Mouse (Mus musculus): ENCODE data around the gene Ncoa1.

Gene Ncoa1

DNA sequence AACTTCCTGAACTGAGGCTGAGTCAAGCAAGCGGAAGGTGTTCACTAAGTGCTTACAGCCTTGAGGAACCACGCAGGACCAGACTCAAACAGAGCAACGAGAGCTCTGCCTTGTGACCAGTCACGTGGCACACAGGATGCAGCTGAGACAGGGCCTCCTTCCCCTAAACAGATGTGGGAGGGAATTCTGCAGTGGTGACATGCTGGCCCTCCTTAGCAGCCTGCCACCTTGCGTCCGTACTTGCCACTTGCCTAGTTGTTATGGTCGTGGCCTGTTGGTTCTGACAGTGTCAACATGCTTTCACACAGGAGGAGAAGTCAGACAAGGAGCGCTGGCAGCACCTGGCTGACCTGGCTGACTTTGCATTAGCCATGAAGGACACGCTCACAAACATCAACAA, 265.8 kb downstream of the Ncoa1 start:
- no peak for DNase-seq (ENCODE audit: low spot score)

DNA sequence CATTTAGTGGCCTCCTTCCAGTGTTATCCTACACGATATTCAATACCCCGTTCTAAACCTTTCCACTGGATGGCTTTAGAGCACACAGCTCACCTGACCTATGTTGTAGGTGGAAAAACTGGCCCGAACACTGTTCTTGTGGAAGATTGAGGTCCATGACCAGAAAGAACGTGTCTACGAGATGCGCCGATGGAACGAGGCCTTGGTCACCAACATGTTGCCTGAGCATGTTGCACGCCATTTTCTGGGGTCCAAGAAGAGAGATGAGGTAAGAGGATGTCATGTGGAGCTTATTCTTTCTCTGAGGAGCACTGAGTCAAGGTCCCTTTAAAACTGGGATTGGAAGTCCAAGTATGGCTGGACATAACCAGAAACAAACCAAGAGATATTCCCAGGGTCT, 267.8 kb downstream of the Ncoa1 start:
- DNase-seq (ENCODE audit: low spot score): no peak

DNA sequence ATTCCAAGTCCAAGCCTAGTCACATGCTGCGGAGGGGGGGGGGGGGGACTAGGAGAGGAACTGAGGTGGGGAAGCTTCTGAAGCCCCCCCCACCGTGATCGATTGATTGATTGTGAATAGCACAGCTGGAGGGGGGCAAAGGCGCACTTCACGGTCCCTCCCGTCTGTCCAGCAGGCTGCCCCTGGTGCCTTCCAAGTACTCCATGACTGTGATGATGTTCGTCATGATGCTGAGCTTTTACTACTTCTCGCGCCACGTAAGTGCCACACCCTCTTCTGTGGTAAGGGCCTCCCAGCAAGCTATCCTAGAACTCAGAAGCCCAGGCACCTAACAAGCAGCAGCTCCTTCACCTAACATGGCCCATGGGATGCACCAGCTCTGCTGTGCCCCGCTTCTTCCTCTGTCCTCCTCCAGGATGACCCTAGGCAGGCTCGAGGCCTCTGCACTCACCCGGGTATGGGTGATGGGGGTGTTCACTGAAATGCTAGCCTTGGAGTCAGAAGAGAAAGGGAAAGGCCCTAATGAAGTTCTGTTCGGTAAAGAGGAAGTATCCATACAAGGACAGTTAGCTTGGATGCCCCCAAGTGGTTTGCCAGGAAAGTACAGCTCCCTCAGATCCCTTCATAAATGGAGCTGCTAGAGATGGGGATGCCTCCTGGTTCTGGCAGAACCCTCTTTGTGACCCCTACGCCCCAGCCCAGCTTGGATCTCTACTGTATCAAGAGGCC, 268.4 kb downstream of the Ncoa1 start:
- no peak for DNase-seq (ENCODE audit: low spot score)

DNA sequence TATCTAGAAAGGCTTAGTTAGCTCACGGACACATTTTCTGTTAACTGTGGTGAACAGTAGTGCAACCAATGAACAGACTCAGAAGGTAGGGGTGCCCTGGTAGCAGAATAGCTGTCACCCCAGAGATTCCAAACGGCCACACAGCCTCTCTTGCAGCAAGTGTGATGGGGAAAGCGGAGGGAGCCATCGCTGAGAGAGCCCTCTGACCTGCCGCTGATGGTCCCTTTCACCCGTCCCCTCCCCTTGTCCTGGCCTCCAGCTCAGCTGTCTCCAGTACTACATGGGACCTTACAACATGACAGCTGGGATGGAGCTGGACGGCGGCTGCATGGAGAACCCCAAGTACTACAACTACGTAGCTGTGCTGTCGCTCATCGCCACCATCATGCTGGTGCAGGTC, 270.9 kb downstream of the Ncoa1 start:
- DNase-seq (ENCODE audit: low spot score): no peak

DNA sequence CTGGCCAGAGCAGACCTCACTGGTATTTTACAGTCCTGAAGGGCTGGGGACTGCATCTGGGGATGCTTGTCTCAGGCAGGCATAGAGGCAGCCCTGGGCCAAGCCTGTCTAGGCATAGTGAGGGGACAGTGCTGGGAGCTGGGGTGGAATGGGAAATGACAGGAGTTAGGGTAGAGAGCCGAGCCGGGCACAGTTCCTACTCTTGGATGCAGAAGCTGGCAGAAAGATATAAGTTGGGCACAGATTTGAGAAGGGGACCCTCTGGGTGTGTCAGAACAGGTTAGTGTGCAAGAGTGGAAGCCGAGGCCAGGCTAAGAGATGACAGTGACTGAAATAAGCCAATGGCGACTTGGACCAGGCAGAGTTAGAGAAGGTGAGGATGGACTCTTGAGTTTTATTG, 274.8 kb downstream of the Ncoa1 start:
- DNase-seq (ENCODE audit: low spot score): no peak

DNA sequence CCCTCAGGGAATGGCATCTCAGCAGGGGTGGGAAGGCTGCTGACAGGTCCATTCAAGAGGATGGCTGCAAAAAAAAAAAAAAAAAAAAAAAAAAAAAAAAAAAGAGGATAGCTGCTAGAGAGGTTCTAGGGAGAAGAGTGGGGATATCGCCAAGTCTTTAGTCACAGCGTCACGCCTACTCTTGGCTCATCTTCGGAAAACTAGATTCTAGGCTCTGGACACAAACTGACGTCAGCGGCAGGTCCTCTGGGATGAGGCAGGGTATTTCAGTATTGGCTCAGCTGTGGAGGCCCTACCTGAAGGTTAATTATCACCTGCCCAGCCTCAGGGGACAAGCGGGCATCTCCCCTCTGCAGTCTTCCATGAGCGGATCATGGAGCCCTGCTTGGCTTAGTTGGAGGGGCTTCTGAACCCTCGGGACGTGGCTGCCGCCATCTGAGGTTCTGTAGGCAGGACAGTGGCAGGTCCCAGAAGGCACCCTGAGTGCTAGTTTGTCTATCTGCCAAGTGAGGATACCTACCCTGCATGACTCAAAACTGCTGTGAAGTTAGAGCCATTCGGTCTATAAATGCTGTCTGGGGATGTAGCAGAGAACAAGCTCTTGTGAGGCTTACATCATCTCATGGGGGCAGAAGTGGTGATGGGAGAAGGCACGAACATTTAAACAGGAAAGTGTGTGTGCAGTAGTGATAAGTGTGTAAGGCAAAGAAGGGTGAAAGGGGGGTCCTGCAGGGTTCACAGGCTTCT, 275.4 kb downstream of the Ncoa1 start:
- DNase-seq (ENCODE audit: low spot score): no peak

DNA sequence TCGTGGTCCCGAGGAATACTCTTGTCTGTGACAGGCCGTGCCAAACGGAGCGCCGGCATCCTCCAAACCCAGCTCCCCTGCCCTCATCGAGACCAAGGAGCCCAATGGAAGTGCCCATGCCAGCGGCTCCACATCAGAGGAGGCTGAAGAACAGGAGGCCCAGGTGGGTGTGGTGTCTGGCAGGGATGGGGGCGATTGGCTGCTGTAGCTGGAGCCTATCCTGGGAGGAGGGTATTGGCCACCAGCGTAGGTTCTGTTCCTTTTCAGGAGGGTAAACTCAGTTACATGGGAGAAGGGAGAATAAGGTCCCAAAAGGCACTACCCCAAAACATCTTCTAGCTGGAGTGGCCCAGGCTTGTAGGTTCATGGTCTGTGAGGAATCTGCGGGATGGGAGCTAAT, 277.7 kb downstream of the Ncoa1 start:
- DNase-seq (ENCODE audit: low spot score): no peak

DNA sequence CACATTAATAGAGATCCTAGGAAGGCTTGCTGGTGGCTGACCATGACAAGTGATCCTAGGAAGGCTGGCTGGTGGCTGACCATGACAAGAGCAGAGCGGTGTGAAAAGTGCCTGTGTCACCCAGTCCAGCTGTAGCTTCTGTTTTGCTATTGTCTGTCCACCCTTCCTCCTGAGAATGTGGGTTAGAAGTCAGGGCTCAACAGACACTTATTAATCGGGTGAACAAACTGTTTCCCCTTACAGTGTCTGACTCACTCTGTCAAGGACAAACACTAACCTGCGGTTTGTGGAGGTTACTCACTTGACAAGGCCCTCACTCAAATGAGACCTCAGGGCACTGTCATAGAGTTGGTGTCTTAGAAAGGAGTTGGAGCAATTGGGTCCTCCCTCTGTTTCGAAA, 278.3 kb downstream of the Ncoa1 start:
- no peak for DNase-seq (ENCODE audit: low spot score)
